Mouse (Mus musculus) central nervous system, embryonic 18 days (tissue): ENCODE results near the gene Cideb. TPM values are rescaled to one million over a fixed set of nuclear protein-coding genes. Genes with fewer than 3 reads are reported as not detected.

ENCODE experiments used
- polyA plus RNA-seq: library from polyadenylated mRNA; depleted of rRNA; stranded (reverse); fragments of >200 nt; gene quantifications from 2 replicates; pipeline ENCODE4 v1.2.3, GENCODE M21; 2012; rRNA removed

The Cideb gene
- 0.88 and 1.0 TPM in 2 replicates for polyA plus RNA-seq

DNA sequence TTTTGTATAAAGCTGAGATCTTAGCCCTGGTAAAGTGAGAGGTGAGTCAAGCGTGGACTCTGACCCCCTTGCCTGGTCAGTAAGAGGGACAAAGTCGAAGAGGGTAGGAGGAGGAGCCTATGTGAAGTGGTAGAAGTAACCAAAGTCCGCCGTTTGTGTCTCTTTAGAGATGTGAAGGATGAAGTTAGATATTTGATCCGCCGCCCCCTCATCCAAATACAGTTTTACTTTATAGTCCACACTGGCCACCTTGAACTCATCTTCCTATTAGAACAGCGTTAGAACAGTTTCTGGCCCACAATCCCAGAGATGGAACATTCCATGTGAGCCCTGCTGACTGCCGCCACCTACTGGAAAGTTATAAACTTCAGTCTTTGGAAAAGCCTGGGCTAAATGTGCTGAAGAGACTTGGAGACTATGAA, at the start of gene Cideb:
Gene Cideb (minus strand): TSS at position 96 of the 422 bp plus-strand sequence.

DNA sequence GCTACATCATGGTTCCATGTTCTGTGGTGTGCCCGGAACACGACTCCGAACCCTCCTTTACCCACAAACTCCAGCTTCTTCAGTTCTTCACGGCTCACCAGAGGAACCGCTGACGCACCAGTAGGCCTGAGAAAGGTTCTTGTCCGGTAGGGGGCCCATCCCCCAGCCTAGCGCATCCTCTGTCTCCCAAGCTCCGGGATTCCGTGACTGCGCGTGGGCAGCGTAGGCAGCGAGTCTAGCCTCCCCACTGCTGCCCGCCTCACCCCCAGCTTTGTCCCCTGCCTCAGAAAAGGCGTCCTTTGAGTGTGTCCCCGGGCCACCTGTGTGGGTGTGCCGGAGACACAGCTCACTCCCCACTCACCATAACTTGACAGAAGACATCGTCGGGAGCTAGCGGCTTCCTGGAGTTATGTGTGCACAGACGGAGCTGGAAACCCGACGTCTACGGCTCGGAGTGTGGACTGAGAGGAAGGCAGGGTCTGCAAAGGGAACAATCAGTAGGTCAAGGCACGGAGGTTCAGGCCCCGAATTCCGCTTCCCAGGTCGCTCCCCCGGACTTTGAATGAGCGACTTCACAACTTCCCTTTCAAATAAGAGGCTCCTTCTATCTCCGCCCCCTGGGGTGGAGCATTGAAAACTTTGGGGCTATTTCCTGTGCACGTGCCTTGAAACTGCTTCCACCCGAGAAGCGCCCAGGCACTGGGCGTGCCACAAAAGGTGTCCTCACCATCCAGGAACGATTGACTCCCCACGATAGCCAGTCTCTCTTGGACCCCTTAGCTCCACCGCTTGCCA, 30.2 kb upstream of the Cideb start, which contains the start of gene Ripk3:
Gene Ripk3 (minus strand): TSS at position 610 of the 795 bp plus-strand sequence.

DNA sequence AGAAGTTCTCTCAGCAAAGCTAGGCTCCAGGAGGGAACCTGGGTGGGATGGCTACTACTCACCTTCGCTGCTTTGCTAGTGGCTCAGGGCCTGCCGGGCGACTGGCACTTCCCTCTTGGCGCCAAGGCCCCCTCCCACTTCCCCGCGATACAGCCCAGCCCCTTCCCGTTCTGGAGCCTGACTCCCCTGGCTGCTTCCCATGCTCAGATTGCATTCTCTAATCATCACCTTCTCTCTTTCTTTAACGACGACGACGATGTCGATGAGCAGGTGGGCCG, 25.6 kb upstream of the Cideb start, which contains the start of gene Adcy4:
Gene Adcy4 (minus strand): TSS at position 138 of the 278 bp plus-strand sequence.

DNA sequence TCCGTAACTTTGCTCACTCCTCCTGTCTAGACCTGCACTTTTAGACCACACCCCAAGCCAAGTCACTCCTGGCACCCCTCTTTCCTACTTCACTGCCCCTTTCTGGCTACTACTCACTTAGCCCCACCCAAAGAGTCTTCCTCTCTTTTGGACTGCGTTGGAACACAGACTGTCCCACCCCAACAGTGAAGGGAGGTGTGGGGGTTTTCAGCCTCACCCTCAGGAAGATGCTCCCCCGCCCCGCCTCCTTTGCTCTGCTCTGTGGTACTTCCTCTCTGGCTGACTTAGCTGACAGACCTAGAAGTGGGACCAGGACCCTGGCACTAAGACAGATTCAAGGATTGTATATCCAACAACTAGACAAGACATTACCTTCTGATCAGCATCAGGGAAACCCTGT, 7.4 kb upstream of the Cideb start, which contains the start of gene Ltb4r1:
Gene Ltb4r1 (plus strand): TSS at position 267 of the 400 bp plus-strand sequence.

DNA sequence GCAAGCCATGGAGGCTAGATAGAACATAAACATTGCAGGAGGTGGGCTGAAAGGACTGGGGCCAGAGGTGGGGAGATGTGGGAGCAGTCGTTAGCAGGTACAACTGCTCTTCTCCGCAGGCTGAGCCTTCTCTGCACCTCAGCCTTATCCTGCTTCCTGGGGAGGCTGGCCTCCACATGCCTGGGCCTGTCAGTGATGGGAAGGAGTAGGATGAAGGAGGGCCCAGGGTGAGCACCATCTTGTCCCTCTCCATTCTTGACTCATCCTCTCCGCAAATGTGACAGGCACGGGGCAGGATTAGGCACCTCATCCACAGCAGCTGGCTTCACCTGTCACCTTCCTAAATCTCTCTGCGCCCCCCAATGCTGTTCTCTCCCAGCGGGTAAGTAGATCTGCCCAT, 2.9 kb upstream of the Cideb start, which contains the start of gene Ltb4r2:
Gene Ltb4r2 (plus strand): TSS at position 266 of the 400 bp plus-strand sequence.

DNA sequence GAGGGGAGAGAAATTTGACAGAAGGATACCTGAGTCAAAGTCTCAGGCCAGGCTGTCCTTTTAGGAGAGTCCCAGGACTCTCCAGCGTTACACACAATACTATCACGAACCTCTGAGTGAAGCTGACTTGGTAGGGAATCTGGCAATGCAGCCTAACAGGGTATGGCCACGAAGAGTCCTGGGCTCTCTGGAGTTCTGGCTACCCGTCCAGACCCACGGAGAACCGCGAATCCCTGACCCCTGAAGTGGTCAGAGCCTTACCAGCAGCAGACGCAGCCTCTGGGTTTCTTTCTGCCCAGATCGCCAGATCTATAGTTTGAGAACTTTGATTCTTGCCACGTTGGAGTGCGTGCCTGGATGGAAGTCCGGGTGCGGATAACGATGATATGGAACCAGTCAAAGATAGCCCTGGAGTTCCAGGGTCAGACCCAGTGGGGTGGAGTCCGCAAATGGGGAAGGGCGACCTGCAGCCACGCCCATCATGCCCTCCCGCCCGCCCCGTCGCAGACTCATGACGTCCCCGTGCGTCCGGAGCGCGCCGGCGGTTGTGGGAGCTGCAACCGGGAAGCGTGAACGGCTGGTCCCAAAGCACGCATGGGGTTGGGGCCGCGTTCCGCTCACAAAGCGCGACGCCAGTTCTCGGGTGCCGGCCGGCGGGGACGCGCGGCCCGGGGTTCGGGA, 12.9 kb downstream of the Cideb start, which contains the start of the genes Dhrs1 and Nop9:
Gene Dhrs1 (minus strand): TSS at position 511 of the 681 bp plus-strand sequence.
Gene Nop9 (plus strand): TSS at position 514 of the 681 bp plus-strand sequence.

DNA sequence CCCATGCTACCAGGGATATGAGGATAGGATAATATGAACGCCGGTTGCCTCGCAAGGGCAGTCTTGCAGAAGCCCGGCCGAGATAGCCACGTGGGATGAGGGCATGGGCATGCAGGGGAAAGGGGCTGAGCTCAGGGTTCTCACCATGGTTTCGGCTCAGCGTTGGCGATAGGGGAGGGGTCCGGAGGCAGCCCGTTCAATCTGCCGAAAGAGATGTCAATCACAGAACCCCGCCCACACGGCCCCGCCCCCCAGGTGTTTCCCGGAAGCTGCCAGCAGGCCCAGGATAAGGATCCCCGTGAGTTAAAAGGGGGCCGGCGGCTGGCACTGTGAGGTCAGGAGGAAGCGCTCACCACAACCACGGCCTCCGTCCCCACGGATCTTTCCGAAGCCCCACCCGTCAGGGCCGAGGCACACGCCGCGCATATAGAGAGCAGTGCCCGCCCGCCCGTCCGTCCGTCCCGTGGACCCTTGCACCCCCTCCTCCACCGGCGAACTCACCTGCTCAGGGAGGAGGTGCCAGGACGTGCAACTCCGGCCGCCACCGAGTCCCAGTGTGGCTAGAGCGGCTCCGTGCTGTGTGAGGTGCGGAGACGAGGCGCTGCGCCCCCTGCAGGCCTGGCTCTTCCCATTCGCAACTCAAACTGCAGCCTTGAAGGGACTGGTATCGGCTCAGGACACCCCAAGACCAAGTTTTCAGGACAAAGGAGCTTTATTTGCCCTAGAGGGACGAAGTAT, 36.4 kb downstream of the Cideb start, which contains the start of gene Rabggta:
Gene Rabggta (minus strand): TSS at position 564 of the 738 bp plus-strand sequence.

DNA sequence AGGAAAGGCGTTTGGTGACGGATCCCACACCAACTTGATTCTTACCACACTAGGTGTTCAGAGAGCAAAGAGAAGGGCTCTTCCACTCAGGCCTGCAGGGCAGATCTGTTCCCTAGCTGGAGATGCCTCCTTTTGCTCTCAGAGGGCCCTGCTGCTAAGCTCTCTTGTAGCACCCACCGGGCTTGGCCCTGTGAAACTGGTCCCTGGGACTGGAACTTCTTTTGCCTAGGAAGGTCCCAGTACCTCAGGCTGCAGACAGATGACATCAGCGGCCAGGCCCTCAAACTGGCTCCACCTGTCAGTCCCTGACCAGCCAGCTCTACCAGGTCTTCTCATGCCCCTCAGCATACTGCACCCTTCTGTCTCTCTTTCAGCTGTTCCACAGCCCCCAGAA, 44.5 kb downstream of the Cideb start, which contains the start of gene Tgm1:
Gene Tgm1 (minus strand): TSS at position 198 of the 394 bp plus-strand sequence.

Other genes starting within 250 kb of the Cideb start
- 44.9 and 48.5 TPM in 2 replicates for gene Cpne6, start 248.0 kb downstream of the Cideb start, polyA plus RNA-seq
- gene Nrl, start 233.5 kb downstream of the Cideb start, polyA plus RNA-seq = 0.96 and 1.5 TPM in 2 replicates
- 22.0 and 24.8 TPM in 2 replicates for gene Pck2, start 218.2 kb downstream of the Cideb start, polyA plus RNA-seq
- gene Dcaf11, start 198.5 kb downstream of the Cideb start, polyA plus RNA-seq = 98.1 and 109 TPM in 2 replicates
- 0.59 TPM in 1 of 2 replicates, not detected in the other for gene A730061H03Rik, start 198.1 kb downstream of the Cideb start, polyA plus RNA-seq
- gene Fitm1, start 182.8 kb downstream of the Cideb start, polyA plus RNA-seq = 0.08 and 2.9 TPM in 2 replicates
- 138 and 140 TPM in 2 replicates for gene Psme1, start 180.3 kb downstream of the Cideb start, polyA plus RNA-seq
- 43.1 and 47.2 TPM in 2 replicates for gene Emc9, start 173.2 kb downstream of the Cideb start, polyA plus RNA-seq
- gene Psme2, start 167.3 kb downstream of the Cideb start, polyA plus RNA-seq = 76.9 and 77.8 TPM in 2 replicates
- 21.9 and 24.7 TPM in 2 replicates for gene Rnf31, start 166.8 kb downstream of the Cideb start, polyA plus RNA-seq
- gene Irf9, start 154.9 kb downstream of the Cideb start, polyA plus RNA-seq = 24.2 and 30.3 TPM in 2 replicates
- 17.6 and 22.2 TPM in 2 replicates for gene Rec8, start 140.4 kb downstream of the Cideb start, polyA plus RNA-seq
- 202 and 205 TPM in 2 replicates for gene Ipo4, start 122.5 kb downstream of the Cideb start, polyA plus RNA-seq
- 5.1 TPM in 2 replicates for gene Gm49378, start 120.6 kb downstream of the Cideb start, polyA plus RNA-seq
- 35.5 and 36.6 TPM in 2 replicates for gene Tm9sf1, start 114.7 kb downstream of the Cideb start, polyA plus RNA-seq
- gene Tssk4, start 108.3 kb downstream of the Cideb start, polyA plus RNA-seq = 1.2 and 1.4 TPM in 2 replicates
- 49.7 and 51.7 TPM in 2 replicates for gene Mdp1, start 98.0 kb downstream of the Cideb start, polyA plus RNA-seq
- 39.3 and 44.8 TPM in 2 replicates for gene Gmpr2, start 86.5 kb downstream of the Cideb start, polyA plus RNA-seq
- gene Nedd8, start 86.3 kb downstream of the Cideb start, polyA plus RNA-seq = 467 and 498 TPM in 2 replicates
- gene Tinf2, start 76.6 kb downstream of the Cideb start, polyA plus RNA-seq = 19.4 and 19.8 TPM in 2 replicates
- gene Tgm1, start 44.5 kb downstream of the Cideb start, polyA plus RNA-seq = 0.31 and 2.6 TPM in 2 replicates
- 70.1 and 73.0 TPM in 2 replicates for gene Rabggta, start 36.2 kb downstream of the Cideb start, polyA plus RNA-seq
- 87.8 and 91.7 TPM in 2 replicates for gene Dhrs1, start 12.8 kb downstream of the Cideb start, polyA plus RNA-seq
- 18.7 and 19.3 TPM in 2 replicates for gene Nop9, start 12.8 kb downstream of the Cideb start, polyA plus RNA-seq
- gene Ltb4r2, start 3.0 kb upstream of the Cideb start, polyA plus RNA-seq = 0.35 and 0.48 TPM in 2 replicates
- 0.47 and 0.59 TPM in 2 replicates for gene Ltb4r1, start 7.5 kb upstream of the Cideb start, polyA plus RNA-seq
- gene Adcy4, start 25.6 kb upstream of the Cideb start, polyA plus RNA-seq = 2.7 and 3.0 TPM in 2 replicates
- gene Ripk3, start 30.4 kb upstream of the Cideb start, polyA plus RNA-seq = 1.1 and 1.3 TPM in 2 replicates
- 9.2 and 11.3 TPM in 2 replicates for gene Nfatc4, start 64.7 kb upstream of the Cideb start, polyA plus RNA-seq
- 11.6 and 11.8 TPM in 2 replicates for gene Nynrin, start 95.6 kb upstream of the Cideb start, polyA plus RNA-seq
- 0.59 and 0.63 TPM in 2 replicates for gene Cbln3, start 125.9 kb upstream of the Cideb start, polyA plus RNA-seq
- gene Khnyn, start 126.5 kb upstream of the Cideb start, polyA plus RNA-seq = 12.2 and 12.4 TPM in 2 replicates
- gene Sdr39u1, start 141.8 kb upstream of the Cideb start, polyA plus RNA-seq = 137 and 138 TPM in 2 replicates
- 1.0 and 3.2 TPM in 2 replicates for gene Cma1, start 186.2 kb upstream of the Cideb start, polyA plus RNA-seq
- gene Cma2, start 192.5 kb upstream of the Cideb start, polyA plus RNA-seq = not detected in 2 replicates